Mouse (Mus musculus) bone marrow, adult 2 months (tissue): ENCODE data around the gene Dnm1.

ENCODE experiments used
- CTCF ChIP-seq: fragments of 200-500 bp; IDR thresholded peaks from 2 replicates; pipeline ENCODE4 v1.5.1; 2011; ENCODE audit warnings: low read length, control low read depth; ENCODE audit not compliant: control insufficient read depth, insufficient read depth
- POLR2A ChIP-seq: fragments of 200-500 bp; IDR thresholded peaks from 2 replicates; pipeline ENCODE4 v1.6.1; 2011; ENCODE audit warnings: low read depth, mild to moderate bottlenecking, control low read depth, low read length, borderline replicate concordance; ENCODE audit not compliant: control insufficient read depth

- no peak for TF ChIP-seq CTCF
- TF ChIP-seq POLR2A, result no peak
Measured at GRCm38 (mm10) chr2:32288371-32288931, 64.7 kb downstream of the Dnm1 start.
